Mouse (Mus musculus): Measurements from ENCODE around the gene Sypl2. TPM values are rescaled to one million over a fixed set of nuclear protein-coding genes. Genes with fewer than 3 reads are reported as not detected.

Sypl2 gene
- polyA plus RNA-seq, 1 experiment = 0.16 TPM

- peak within 1 kb of the TSS; percentile 85 for H3K4me3 ChIP-seq (ENCODE audit: extremely low read depth, insufficient read depth, insufficient read length)
- no peak; the same call in 1 of the 2 replicates for TF ChIP-seq CTCF (IDR thresholded peaks at IDR 0.05; ENCODE audit: extremely low read depth, insufficient read depth, insufficient read length, insufficient replicate concordance)
- no peak for TF ChIP-seq POLR2A (IDR thresholded peaks at IDR 0.05; ENCODE audit: low read depth, low read length)
- no peaks in the 10 kb centered on the region for H3K36me3 ChIP-seq (ENCODE audit: control insufficient read depth, insufficient read depth, low read length)
- WGBS = 0% methylated on average over 14 of the region's 14 CpGs
- no peak for DNase-seq (ENCODE audit: low read depth in 1 of 2, low spot score in 2 of 2)
- H3K27me3 ChIP-seq (ENCODE audit: control insufficient read depth, insufficient read depth, low read length) = no peaks in the 10 kb centered on the region
- H3K27ac ChIP-seq (ENCODE audit: insufficient read depth, low read length) = peak within 1 kb of the TSS; percentile 90
- H3K4me1 ChIP-seq (ENCODE audit: control insufficient read depth, insufficient read depth, insufficient read length) = peaks cover 7% of the 10 kb centered on the region; the same call in 1 of the 2 replicates
Observed at GRCm38 (mm10) chr3:108210771-108211139, 15.7 kb downstream of the Sypl2 start, which contains the start of gene Atxn7l2. Gene Atxn7l2, minus strand, starts transcription at chr3:108210934.

GRCm38 (mm10) chr3:108209946-108210770 is 16.3 kb downstream of the Sypl2 start:
- TF ChIP-seq CTCF (IDR thresholded peaks at IDR 0.05; ENCODE audit: extremely low read depth, insufficient read depth, insufficient read length, insufficient replicate concordance) = no peak
- peak; percentile 54 for TF ChIP-seq POLR2A (IDR thresholded peaks at IDR 0.05; ENCODE audit: low read depth, low read length)
- peak; percentile 91 to 94 for DNase-seq (ENCODE audit: low read depth in 1 of 2, low spot score in 2 of 2)
- Histone ChIP-seq H3K4me1 (ENCODE audit: control insufficient read depth, insufficient read depth, insufficient read length) (peaks cover 7% of the 10 kb centered on the region; the same call in 1 of the 2 replicates), H3K4me3 (ENCODE audit: extremely low read depth, insufficient read depth, insufficient read length) (peak overlapping the region; percentile 85), H3K36me3 (ENCODE audit: control insufficient read depth, insufficient read depth, low read length) (no peaks in the 10 kb centered on the region), H3K27ac (ENCODE audit: insufficient read depth, low read length) (peak overlapping the region; percentile 90), H3K27me3 (ENCODE audit: control insufficient read depth, insufficient read depth, low read length) (no peaks in the 10 kb centered on the region)
- WGBS = 2% methylated on average over 72 of the region's 72 CpGs

GRCm38 (mm10) chr3:108209536-108209935 is 16.9 kb downstream of the Sypl2 start:
- DNase-seq (ENCODE audit: low read depth in 1 of 2, low spot score in 2 of 2) = no peak
- WGBS = 12% methylated on average over 8 of the region's 8 CpGs
- TF ChIP-seq CTCF (IDR thresholded peaks at IDR 0.05; ENCODE audit: extremely low read depth, insufficient read depth, insufficient read length, insufficient replicate concordance) = no peak
- TF ChIP-seq POLR2A (IDR thresholded peaks at IDR 0.05; ENCODE audit: low read depth, low read length) = no peak
- Histone ChIP-seq H3K27me3 (ENCODE audit: control insufficient read depth, insufficient read depth, low read length) (no peaks in the 10 kb centered on the region), H3K27ac (ENCODE audit: insufficient read depth, low read length) (no peak overlapping the region), H3K4me3 (ENCODE audit: extremely low read depth, insufficient read depth, insufficient read length) (peak overlapping the region; percentile 85), H3K4me1 (ENCODE audit: control insufficient read depth, insufficient read depth, insufficient read length) (peaks cover 7% of the 10 kb centered on the region; the same call in 1 of the 2 replicates), H3K36me3 (ENCODE audit: control insufficient read depth, insufficient read depth, low read length) (no peaks in the 10 kb centered on the region)

- no peak for TF ChIP-seq POLR2A (IDR thresholded peaks at IDR 0.05; ENCODE audit: low read depth, low read length)
- no peak for TF ChIP-seq CTCF (IDR thresholded peaks at IDR 0.05; ENCODE audit: extremely low read depth, insufficient read depth, insufficient read length, insufficient replicate concordance)
- H3K4me3 ChIP-seq (ENCODE audit: extremely low read depth, insufficient read depth, insufficient read length) = no peak overlapping the region
- H3K27ac ChIP-seq (ENCODE audit: insufficient read depth, low read length) = no peak overlapping the region
- no peaks in the 10 kb centered on the region for H3K27me3 ChIP-seq (ENCODE audit: control insufficient read depth, insufficient read depth, low read length)
- no peaks in the 10 kb centered on the region for H3K36me3 ChIP-seq (ENCODE audit: control insufficient read depth, insufficient read depth, low read length)
- 83% methylated on average over 3 of the region's 3 CpGs for WGBS
- peaks cover 7% of the 10 kb centered on the region; the same call in 1 of the 2 replicates for H3K4me1 ChIP-seq (ENCODE audit: control insufficient read depth, insufficient read depth, insufficient read length)
- no peak for DNase-seq (ENCODE audit: low read depth in 1 of 2, low spot score in 2 of 2)
Observed at GRCm38 (mm10) chr3:108209001-108209400, 17.4 kb downstream of the Sypl2 start.

GRCm38 (mm10) chr3:108206731-108207375 is 19.6 kb downstream of the Sypl2 start:
- H3K36me3 ChIP-seq (ENCODE audit: control insufficient read depth, insufficient read depth, low read length) = no peaks in the 10 kb centered on the region
- H3K27ac ChIP-seq (ENCODE audit: insufficient read depth, low read length) = no peak overlapping the region
- DNase-seq (ENCODE audit: low read depth in 1 of 2, low spot score in 2 of 2) = no peak
- WGBS = 92% methylated on average over 15 of the region's 15 CpGs
- H3K4me3 ChIP-seq (ENCODE audit: extremely low read depth, insufficient read depth, insufficient read length) = no peak overlapping the region
- H3K4me1 ChIP-seq (ENCODE audit: control insufficient read depth, insufficient read depth, insufficient read length) = peaks cover 7% of the 10 kb centered on the region; the same call in 1 of the 2 replicates
- H3K27me3 ChIP-seq (ENCODE audit: control insufficient read depth, insufficient read depth, low read length) = no peaks in the 10 kb centered on the region
- TF ChIP-seq CTCF (IDR thresholded peaks at IDR 0.05; ENCODE audit: extremely low read depth, insufficient read depth, insufficient read length, insufficient replicate concordance) = no peak
- TF ChIP-seq POLR2A (IDR thresholded peaks at IDR 0.05; ENCODE audit: low read depth, low read length) = no peak

GRCm38 (mm10) chr3:108205601-108206000 is 20.8 kb downstream of the Sypl2 start:
- 91% methylated on average over 8 of the region's 8 CpGs for WGBS
- Histone ChIP-seq H3K27me3 (ENCODE audit: control insufficient read depth, insufficient read depth, low read length) (no peaks in the 10 kb centered on the region), H3K36me3 (ENCODE audit: control insufficient read depth, insufficient read depth, low read length) (no peaks in the 10 kb centered on the region), H3K27ac (ENCODE audit: insufficient read depth, low read length) (no peak overlapping the region), H3K4me1 (ENCODE audit: control insufficient read depth, insufficient read depth, insufficient read length) (peaks cover 8% of the 10 kb centered on the region; the same call in 1 of the 2 replicates), H3K4me3 (ENCODE audit: extremely low read depth, insufficient read depth, insufficient read length) (no peak overlapping the region)
- DNase-seq (ENCODE audit: low read depth in 1 of 2, low spot score in 2 of 2) = no peak
- TF ChIP-seq POLR2A (IDR thresholded peaks at IDR 0.05; ENCODE audit: low read depth, low read length) = no peak
- TF ChIP-seq CTCF (IDR thresholded peaks at IDR 0.05; ENCODE audit: extremely low read depth, insufficient read depth, insufficient read length, insufficient replicate concordance) = no peak

Data from spleen, adult 2 months (tissue).